Mouse (Mus musculus) left cerebral cortex, postnatal 36 days (tissue): ENCODE data around the gene Tmem259. TPM values are rescaled to one million over a fixed set of nuclear protein-coding genes. Genes with fewer than 3 reads are reported as not detected.
"Not testable (repeated sequence)": the region's sequence is repeated elsewhere in the genome, so short reads cannot be mapped to it uniquely, and the experiment has no call there.

ENCODE experiments used
- DNase-seq, 2 experiments: peaks; one replicate each; pipeline ENCODE4 v3.0.0; 2021 to 2022; ENCODE audit warnings: low spot score in 2 of 2, mixed read lengths in 1 of 2
- intact Hi-C: fragments of 180-260 bp; cut with DNase I; formaldehyde crosslinking; loops from one replicate; pipeline ENCODE4 v1.15.1; 2025
- total RNA-seq, 2 experiments: library from RNA; stranded (reverse); gene quantifications; 2 replicates each; pipeline ENCODE4 v1.2.3; 2021

The Tmem259 gene
- total RNA-seq, 2 experiments from 2014 or later = 122 TPM

DNA sequence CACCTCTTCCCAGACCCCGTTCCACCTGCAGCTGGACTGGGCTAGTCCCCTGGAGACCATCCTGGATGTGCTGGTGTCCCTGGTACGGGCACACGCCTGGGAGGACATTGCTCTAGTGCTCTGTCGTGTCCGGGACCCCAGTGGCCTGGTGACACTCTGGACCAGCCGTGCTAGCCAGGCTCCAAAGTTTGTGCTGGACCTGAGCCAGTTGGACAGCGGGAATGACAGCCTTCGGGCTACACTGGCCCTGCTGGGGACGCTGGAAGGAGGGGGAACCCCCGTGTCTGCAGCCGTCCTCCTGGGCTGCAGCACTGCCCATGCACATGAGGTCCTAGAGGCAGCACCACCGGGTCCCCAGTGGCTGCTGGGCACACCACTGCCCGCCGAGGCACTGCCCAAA, 11.3 kb downstream of the Tmem259 start:
- no peak for DNase-seq
- intact Hi-C loops = no loop called here

GRCm38 (mm10) chr10:79971183-79971497, 13.0 kb downstream of the Tmem259 start:
- no peak for DNase-seq
- intact Hi-C loops = no loop called here

- intact Hi-C loops = no loop called here
- no peak for DNase-seq
Observed at GRCm38 (mm10) chr10:79970415-79971182, 13.5 kb downstream of the Tmem259 start, which contains the start of gene Grin3b. TSS of gene Grin3b (plus strand) at chr10:79970715.

GRCm38 (mm10) chr10:79969124-79969568, 15.0 kb downstream of the Tmem259 start:
- intact Hi-C loops = no loop called here

DNA sequence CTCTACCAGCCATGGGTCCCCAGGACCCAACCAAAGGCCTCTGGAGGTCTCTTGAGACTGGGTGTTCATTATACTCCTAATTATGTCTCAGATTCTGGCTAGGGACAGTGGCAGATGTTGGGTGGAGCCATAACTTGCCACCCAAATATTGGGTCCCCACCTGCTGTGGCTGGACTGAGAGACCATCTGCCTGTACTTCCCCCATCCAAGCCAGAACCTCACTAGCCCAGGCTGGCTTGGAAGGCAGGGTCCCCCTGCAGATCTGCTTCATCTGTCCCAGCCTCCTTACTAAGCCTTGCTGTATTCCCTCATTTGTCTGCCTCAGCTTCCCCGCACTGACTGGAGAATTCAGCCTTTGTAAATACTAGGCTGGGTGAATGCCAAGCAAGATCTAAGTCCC, 15.9 kb downstream of the Tmem259 start:
- intact Hi-C loops = no loop called here
- no peak for DNase-seq

More at GRCm38 (mm10) chr10:79969124-79969568, 15.0 kb downstream of the Tmem259 start:
- no peak for DNase-seq

DNA sequence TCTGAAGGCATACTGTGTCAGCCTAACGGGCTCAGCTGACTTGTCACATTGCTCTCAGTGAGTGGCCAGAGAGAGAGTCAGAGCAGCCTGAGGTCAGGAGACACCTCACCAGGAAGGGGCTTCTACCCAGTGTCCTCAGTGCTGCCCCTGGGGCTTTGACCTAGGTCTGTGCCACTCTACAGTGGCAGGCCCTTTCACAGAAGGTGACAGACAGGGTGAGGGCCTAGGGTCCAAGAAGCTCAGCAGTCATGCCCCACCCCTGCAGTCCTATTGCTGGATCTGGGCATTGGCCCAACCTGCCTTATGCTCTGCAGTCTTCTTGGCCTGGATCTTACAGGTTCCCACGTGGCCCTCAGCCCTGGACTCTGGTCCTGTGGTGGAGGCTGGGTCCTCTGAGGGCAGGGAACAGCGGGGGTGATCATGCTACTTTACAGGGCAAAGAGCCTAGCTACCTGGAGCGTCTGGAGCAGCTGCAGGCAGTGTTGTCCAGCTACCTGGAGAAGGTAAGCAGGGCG, 17.2 kb downstream of the Tmem259 start:
- no peak for DNase-seq
- intact Hi-C loops = no loop called here

DNA sequence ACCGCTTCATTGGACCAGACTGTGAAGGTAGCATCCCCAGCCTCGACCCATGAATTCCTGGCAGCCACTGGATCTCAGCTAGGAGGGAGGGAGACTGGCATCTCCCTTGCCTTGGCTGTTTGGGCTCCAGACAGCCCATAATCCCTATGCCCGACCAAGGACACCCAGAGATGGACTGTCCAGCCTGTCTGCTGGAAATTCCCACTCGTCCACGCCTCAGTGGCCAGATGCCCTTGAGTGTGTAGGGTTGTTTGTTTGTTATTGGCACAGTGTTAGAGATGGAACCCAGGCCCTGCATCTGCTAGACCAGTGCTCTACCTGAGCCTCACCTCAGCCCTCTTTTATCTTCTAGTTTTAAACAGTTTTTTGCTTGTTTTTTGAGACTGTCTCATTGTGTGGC, 18.8 kb downstream of the Tmem259 start:
- intact Hi-C loops = no loop called here
- DNase-seq = no peak

- intact Hi-C loops = no loop called here
- no peak for DNase-seq
Observed at GRCm38 (mm10) chr10:79964727-79965126, 19.4 kb downstream of the Tmem259 start.

GRCm38 (mm10) chr10:79960671-79961294, 23.3 kb downstream of the Tmem259 start:
- intact Hi-C loops = loop anchor here (1.0 to 2.0 kb wide), 2 partner anchors 22 to 155 kb away; partner anchors contain the start of gene Stk11
- no peak for DNase-seq

DNA sequence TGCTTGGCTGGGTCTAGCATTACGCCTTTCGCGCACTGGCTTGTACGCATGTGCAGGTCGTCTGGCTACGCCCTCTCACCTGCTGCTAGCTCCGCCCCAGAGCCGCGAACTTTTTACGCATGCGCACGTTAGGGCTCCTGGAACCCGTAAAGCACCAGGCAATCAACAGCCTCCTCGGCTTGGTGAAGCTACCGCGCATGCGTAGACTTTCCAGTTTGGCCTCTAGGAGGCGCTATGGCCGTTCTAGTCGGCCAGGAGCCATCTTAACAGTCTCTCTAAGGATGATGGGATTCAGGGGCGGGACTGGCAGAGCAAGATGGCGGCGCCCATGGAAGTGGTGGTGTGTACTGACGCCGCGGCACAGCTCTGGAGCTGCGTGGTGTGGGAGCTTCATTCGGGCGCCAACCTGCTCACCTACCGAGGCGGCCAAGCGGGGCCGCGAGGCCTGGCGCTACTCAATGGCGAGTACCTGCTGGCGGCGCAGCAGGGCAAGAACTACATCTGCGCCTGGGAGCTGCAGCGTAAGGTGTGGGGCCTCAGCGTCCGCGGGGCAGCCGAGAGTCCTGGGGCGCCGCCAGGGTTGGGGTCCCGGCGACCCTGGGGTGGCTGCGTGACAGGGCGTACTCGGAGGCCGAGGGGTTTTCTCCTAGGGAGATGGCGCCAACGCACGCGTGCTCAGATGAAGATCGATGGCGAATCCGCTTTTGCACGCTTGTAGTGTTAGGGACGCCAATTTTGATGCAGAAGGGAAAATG, 24.1 kb downstream of the Tmem259 start, which contains the start of gene Wdr18:
Wdr18 (plus strand) TSS at position 306 of the 755 bp plus-strand sequence.
- peak; percentile 100 for DNase-seq
- intact Hi-C loops = loop anchor here (1.0 to 5.0 kb wide), 3 partner anchors 23 to 155 kb away; partner anchors contain the start of gene Stk11

DNA sequence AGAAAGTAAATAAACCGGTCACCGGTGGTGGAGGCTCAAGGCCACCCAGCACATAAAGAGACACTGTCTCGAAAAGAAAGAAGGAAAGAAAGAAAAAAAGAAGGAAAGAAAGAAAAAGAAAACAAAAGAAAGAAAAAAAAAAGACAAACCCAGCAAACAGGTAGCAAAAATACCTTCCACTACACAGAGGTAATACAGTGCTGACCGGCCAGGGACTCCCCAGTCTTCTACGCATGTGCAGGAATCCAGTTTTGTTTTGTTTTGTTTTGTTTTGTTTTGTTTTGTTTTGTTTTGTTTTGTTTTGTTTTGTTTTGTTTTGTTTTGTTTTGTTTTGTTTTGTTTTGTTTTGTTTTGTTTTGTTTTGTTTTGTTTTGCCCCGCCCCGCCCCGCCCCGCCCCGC, 24.7 kb downstream of the Tmem259 start:
- not testable (repeated sequence) for DNase-seq
- intact Hi-C loops = loop anchor here (5.0 kb wide), 1 partner anchor 127 kb away; no protein-coding TSS in a partner anchor

DNA sequence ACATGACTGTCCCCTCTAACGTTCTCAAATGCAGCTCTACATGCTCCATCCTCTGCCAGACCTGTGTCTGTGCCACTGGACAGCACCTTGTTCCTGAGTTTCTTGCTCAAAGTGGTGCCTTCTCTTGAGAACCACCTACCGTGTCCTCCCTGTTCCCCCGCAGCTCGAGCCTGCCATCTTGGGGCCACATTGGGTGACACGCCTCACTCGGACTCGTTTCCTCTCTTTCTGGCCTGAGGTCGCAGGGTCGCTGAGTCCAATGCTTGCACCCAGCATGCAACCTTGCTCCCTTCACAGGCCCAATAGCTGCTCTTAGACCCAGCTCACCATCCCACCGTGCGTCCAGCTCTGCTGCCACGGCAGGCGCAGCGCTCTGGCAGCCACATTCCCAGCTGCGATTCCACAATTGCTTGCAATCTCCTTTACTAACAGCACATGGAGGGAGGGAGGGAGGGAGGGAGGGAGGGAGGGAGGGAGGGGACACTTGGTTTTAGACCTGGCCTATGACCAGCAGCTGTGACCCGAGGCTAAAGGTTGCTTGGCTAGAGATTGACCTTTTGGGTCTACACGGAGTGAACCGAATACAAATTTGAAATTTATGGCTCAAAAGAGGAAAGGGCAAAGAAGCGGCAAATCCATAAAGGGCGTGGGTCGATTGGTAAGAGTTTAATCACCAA, 25.9 kb downstream of the Tmem259 start:
- DNase-seq = peak; percentile 65
- intact Hi-C loops = loop anchor here (1.0 to 5.0 kb wide), 2 partner anchors 33 to 126 kb away; no protein-coding TSS in a partner anchor

DNA sequence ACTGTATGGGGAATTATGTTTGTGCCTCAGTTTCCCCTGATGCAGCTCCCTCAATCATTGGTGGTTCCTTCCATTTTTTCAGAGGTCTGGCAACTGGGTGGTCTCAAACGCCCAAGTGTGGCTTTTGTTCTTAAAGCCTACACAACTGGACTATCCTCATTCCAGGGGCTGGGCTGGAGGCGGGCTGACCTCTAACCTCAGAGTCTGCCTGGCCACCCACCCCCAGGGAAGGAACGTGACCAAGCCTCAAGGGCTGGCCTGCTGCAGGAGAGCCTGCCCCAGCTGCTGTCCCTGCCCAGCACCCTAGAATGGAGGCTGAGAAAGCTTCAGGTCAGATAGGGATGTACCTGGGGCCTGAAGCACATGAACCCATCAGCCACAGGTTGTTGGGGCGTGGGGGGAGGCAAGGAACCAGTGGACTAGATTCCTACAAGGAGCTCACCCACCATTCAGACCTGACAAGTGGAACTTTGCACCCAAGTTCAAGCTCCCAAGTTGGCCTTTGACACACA, 27.4 kb downstream of the Tmem259 start:
- intact Hi-C loops = loop anchor here (5.0 kb wide), 1 partner anchor 124 kb away; no protein-coding TSS in a partner anchor
- DNase-seq = no peak

- intact Hi-C loops = loop anchor here (5.0 kb wide), 1 partner anchor 123 kb away; no protein-coding TSS in a partner anchor
- DNase-seq = no peak
Observed at GRCm38 (mm10) chr10:79955691-79956090, 28.4 kb downstream of the Tmem259 start.

GRCm38 (mm10) chr10:79953946-79954345, 30.2 kb downstream of the Tmem259 start:
- no peak for DNase-seq
- intact Hi-C loops = loop anchor here (1.0 to 2.0 kb wide), 2 partner anchors 29 to 63 kb away; partner anchors contain the start of gene Cfd

GRCm38 (mm10) chr10:79950661-79951060, 33.5 kb downstream of the Tmem259 start:
- intact Hi-C loops = no loop called here
- DNase-seq = no peak

DNA sequence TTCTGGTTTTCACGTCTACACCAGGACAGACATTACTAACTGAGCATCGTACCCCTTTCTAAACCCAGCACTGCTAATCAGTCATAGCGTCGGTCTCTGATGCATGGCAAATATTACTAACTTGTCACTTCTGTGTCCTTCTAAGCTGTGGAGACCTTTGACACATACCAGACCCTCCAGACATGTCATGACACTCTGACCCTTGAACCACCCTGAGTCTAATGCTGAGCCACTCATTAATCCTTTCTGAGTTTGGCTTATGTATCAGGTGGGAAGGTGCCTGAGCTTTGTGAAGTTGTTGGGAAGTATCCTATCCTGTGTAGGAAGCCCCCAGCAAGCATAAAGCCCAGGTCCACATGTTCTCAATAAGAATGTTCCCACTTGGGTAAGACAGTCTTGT, 34.3 kb downstream of the Tmem259 start:
- intact Hi-C loops = no loop called here
- no peak for DNase-seq

GRCm38 (mm10) chr10:79947502-79947901, 36.6 kb downstream of the Tmem259 start:
- intact Hi-C loops = no loop called here
- DNase-seq = no peak

DNA sequence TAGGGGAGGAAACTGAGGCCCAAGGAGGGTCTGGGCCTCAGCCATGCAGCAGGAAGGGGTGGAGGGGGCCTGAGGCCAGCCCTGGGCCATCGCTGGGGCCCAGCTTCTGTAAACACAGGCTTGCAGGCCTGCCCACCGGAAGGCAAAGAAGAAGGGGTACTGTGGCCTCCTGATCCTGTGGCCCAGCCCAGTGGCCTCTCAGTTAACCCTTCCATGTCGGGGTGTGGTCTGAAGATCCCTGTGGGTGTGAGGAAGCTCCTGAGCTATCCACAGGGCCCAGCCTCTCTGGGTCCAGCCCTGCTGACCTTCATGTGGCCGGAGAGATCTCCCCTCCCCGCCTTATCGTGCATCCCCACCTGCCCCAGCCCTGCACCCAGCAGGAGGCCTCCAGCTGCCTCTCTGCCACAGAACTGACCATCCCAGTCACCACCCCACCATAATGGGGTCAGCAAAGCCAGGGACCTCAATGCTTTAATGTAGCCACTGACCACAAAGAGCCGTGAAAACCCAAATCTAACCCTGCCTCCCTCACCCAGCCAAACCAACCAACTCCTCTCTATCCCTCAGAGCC, 37.3 kb downstream of the Tmem259 start:
- no peak for DNase-seq

More for the DNA sequence above, 37.3 kb downstream of the Tmem259 start:
- intact Hi-C loops = no loop called here
